Mouse (Mus musculus) kidney, adult 2 months (tissue): ENCODE results near the gene Ptprm.
A peak's percentile ranks its signal among the peaks of the same experiment; 100 is the strongest.

ENCODE experiments used
- CTCF ChIP-seq: fragments of 200-500 bp; conservative IDR thresholded peaks from 2 replicates; pipeline ENCODE4 v1.5.1; 2011; ENCODE audit warnings: low read depth, mild to moderate bottlenecking, control low read depth, low read length, moderate library complexity, mixed read lengths; ENCODE audit not compliant: insufficient read depth, insufficient read length
- POLR2A ChIP-seq: fragments of 200-500 bp; IDR thresholded peaks from one replicate; pipeline ENCODE4 v1.6.1; 2011; ENCODE audit warnings: low read depth, low read length, control low read depth

DNA sequence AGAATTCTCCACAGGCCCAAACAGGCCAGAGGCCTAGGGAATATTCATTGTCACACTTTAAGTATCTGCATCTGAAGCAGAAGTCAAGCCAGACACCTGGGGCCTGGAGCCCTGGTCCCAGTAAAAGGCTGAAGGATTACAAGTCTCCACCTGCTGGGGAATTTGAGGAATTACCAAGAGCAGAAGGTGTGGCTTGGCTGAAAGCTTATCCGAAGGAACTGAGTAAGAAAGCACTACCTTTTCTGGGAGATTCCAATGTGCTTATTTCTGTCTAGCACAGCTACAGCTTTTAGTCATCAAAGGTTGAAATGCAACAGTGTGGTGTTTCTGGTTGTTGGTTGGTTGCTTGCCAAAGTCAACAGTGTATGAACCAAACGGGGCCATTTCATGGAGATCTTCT is 178.4 kb downstream of the Ptprm start:
- TF ChIP-seq CTCF (peak; percentile 47), POLR2A (no peak)
